Mouse (Mus musculus): ENCODE measurements around the gene Zfand3.

- TF ChIP-seq SIN3A (IDR thresholded peaks at IDR 0.05; ENCODE audit: low read length) (no peak), POLR2A (IDR thresholded peaks at IDR 0.05; ENCODE audit: low read depth, low read length) (no peak), USF1 (IDR thresholded peaks at IDR 0.05; ENCODE audit: low read depth, low read length) (no peak), NRF1 (IDR thresholded peaks at IDR 0.05; ENCODE audit: low read depth, low read length) (no peak), CTCF (conservative IDR thresholded peaks at IDR 0.05 in 1 of 2, IDR thresholded peaks at IDR 0.05 in 1 of 2; ENCODE audit: low read depth in 2 of 2, low read length in 2 of 2) (no peak), EP300 (IDR thresholded peaks at IDR 0.05; ENCODE audit: low read length) (no peak)
Measured at GRCm38 (mm10) chr17:30061100-30061837, 56.7 kb downstream of the Zfand3 start.
